Mouse (Mus musculus) gastrocnemius, postnatal 10 days (tissue): ENCODE results near the gene Nek4. TPM values are rescaled to one million over a fixed set of nuclear protein-coding genes. Genes with fewer than 3 reads are reported as not detected.
A peak's percentile ranks its signal among the peaks of the same experiment; 100 is the strongest.

Experiments
- DNase-seq: peaks from one replicate; pipeline ENCODE4 v3.0.0; 2021; ENCODE audit warnings: mixed read lengths
- total RNA-seq, 2 experiments: library from RNA; stranded (reverse); gene quantifications; 2 replicates each; pipeline ENCODE4 v1.2.3; 2021

The Nek4 gene
- total RNA-seq, 2 experiments from 2014 or later, result 4.6 TPM

DNA sequence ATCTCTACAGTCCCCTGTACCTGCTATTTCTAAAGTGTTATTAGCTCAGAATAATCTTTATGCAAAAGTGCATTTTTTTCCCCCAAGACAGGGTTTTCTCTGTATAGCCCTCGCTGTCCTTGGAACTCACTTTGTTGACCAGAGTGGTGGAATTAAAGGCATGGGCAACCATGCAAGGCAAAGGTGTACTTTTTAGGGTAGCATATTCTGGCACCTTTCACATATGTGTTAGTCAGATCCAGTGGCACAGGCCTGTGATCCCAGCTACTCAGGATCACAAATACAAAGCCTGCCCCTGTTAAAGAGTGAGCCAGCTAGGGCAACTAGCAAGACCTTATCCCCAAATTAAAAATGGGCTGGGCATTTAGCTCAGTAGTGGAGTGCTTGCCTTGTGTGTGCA, 9.2 kb downstream of the Nek4 start:
- DNase-seq, result no peak

DNA sequence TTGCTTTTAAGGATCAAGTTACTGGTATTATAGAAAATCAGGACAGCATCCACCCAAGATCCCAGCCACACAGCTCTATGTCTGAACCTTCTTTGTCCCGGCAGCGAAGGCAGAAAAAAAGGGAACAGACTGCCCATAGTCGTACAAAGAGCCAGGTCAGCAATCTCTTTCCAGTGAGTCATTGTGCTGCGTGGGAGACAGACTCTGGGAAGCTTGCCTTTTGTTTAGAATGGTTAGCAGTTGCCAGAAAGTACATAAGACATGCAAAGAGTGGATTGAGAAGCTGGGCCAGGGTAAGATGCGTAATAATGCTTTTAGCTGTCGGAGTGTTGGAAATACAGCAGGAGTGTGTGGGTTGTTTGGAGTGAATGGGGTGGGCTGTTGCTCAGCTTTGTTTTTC, 23.0 kb downstream of the Nek4 start:
- no peak for DNase-seq

GRCm38 (mm10) chr14:30976222-30976621, 25.0 kb downstream of the Nek4 start:
- no peak for DNase-seq

GRCm38 (mm10) chr14:30996417-30996816, 45.2 kb downstream of the Nek4 start:
- no peak for DNase-seq

- no peak for DNase-seq
Measured at GRCm38 (mm10) chr14:31000356-31000755, 49.2 kb downstream of the Nek4 start.

DNA sequence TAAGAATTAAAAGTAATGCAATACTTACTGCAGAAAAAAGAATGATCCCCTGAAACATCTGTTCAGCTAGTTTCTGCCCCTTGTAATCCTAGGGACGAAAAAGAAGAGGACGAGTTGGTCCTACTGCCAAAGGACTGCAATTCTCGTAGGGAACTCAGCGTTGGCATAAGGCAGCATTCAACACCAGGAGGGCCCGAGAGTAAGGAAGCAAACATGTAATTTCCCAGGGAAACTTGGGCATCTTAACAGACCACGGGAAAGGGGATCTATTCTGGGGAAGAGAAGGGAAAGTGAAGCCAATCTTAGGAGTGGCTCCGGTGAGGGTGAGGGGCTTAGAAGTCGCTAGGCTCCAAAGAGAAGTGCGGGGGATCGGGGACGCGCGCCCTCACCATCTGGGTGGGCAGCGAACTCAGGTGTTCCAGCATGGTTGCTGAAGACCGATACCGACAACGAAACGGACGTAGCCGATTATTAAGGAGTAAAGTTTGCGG, 49.7 kb downstream of the Nek4 start:
- DNase-seq, result no peak

DNA sequence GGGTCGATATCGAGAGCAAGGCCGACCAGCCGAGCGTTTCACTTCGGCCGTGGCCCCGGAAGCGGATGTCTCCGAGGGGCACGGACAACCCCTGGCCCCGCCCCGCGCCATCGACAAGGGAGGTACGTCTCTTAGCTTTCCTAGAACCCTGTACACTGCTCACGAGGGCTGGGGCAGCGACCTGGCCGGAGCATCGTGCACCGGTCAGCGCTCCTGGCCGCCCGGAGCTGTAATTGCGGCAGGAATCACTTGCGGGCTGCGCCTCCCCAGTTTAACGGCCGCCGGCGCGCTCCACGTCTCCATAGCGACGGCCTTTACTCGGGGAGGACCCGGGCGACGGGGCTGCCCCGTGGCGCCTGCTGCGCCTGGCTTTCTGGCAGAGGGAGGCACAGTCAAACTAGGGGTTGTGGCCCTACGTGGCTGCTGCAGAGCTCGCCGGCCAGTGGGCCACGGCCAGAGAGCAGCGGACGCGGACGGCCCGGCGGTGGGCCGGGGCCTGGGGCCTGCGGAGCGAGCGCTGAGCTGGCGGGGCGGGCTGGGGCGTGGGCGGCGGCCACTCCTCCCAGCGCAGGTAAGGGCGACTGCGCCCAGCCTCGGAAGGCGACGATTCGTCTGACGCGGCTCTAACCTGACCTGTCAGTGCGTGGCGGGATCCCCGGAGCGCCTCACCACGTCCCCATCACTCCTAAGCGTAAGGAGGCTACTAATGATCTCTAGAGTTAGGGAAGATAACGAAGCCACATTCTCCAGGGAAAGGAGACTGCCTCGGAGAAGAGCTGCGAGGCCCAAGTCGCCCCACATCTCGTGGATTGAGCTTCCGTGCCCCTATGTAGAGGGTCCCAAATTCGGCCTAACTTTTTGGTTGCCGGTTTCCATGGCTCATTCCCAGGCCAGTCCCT, 50.4 kb downstream of the Nek4 start, which contains the start of the genes Glt8d1 and Spcs1:
Gene Glt8d1 (plus strand): TSS at position 94 of the 899 bp plus-strand sequence.
Gene Spcs1 (minus strand): TSS at position 366 of the 899 bp plus-strand sequence.
- DNase-seq, result peak; percentile 88

GRCm38 (mm10) chr14:31004527-31004926, 53.4 kb downstream of the Nek4 start:
- DNase-seq, result no peak

DNA sequence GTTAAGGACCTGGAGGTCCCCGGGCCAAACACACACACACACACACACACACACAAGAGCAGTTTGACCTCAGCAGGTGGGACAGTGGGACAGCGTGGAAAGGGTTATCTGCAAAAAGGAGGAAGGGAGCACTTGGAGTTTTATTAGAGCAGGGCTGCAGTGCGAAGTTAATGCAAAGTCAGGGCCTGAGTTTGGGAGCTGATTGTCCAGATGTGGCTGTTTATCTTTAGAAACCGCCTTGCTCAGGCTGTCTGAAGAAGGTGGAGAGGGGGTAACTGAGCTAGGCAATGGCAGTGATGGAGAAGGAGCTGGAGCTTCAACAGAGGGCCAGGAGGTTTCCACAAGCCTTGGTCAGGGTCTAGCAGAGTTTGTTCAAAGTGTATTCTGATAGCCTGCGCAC, 55.6 kb downstream of the Nek4 start:
- no peak for DNase-seq

DNA sequence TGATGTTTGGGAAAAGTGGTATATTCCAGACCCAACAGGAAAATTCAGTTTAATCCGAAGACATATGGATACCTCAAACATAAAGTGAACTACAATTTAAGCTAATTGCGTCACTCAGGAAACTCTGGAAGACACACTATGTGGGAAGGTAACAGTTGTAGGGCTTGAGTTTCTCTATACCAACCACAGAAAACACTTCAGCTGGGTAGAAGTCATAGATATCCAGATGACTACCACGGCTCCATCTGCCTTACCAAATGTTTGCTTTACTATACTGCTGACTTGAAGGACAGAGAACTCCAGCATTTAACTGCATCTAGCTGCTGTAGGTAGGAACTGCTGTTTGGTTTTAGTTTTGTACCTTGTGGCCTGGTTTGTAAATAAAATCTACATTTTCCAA, 60.4 kb downstream of the Nek4 start:
- DNase-seq, result no peak

GRCm38 (mm10) chr14:31013928-31014327, 62.8 kb downstream of the Nek4 start:
- DNase-seq, result no peak

DNA sequence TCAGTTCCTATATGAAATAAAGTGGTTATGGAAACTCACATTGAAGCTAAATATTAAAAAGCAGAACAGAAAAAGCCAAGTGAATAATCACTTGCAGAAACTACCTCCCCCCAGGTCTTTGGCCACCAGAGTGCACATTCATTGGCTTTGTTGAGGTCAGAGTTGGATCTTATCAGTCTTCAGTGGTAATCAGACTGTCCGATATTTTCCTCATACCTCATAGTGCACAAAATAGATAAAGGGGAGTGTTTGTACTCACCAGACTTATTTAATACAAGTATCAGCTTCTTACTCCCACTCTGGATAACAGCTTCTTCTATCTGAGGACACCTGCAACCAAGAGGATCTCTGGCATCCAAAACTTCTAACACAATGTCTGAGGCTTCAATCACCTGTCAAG, 64.9 kb downstream of the Nek4 start:
- no peak for DNase-seq

DNA sequence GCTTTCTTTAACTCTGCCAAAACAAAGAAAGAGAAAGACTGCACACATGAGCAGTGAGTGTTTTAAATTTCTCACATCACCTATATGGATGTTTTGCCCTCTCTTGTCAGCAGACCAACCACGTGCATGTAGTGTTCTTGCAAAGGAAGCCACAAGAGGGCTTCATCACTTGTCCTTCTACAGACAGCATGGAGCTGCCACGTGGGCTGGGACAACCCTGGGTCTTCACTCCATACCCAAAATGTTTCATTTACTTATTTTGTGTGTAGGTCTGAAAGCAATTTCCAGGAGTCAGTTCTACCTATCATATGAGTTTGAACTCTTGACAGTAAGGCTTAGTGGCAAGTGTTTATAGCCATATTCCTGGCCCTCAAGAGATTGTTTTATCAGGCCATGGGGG, 66.7 kb downstream of the Nek4 start:
- DNase-seq, result no peak

- peak; percentile 97 for DNase-seq
Measured at GRCm38 (mm10) chr14:31018860-31019291, 67.7 kb downstream of the Nek4 start, which contains the start of the genes Pbrm1 and Gnl3. Gene Pbrm1 (plus strand): TSS chr14:31019138. Gene Gnl3 (minus strand): TSS chr14:31019152.

DNA sequence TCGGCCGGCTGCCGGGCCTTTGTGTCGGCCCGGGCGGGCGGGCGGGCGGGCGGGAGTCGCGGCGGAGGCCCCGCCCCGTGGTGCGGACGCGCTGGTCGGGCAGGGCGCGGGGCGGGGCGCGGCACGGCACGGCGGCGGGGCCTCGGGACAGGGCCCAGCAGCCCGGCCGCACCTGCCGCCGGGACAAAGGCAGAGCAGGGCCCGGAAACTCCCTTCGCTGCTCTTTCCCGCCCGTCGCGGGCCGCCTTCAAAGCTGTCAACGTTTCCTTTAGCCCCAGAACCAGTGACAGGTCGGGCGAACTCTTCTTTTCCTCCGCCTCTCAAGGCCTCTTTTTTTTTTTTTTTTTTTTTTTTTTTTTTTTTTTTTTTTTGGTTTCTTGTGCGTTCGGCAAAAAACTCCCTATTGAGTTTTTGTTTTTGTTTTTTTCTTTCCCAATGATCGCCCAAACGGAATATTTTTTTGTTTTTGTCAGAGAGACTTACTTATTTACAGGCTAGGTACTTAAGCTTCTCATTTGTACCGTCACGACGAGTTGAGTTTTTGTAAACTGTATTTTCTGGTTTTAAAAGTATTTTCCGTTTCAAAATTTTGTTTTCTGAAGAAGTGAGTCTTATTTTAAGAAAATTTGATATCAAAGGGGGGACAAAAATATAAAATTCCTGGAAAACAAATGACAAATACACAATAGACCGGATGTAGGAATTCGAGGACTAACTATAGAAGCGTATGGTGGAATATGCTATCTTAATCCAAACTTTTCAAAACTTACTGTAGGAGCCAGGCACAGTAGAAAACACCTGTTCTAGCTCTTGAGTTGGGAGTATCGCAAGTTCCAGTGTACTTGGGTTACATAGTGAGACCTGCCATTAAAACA, 68.4 kb downstream of the Nek4 start:
- peak; percentile 82 for DNase-seq

DNA sequence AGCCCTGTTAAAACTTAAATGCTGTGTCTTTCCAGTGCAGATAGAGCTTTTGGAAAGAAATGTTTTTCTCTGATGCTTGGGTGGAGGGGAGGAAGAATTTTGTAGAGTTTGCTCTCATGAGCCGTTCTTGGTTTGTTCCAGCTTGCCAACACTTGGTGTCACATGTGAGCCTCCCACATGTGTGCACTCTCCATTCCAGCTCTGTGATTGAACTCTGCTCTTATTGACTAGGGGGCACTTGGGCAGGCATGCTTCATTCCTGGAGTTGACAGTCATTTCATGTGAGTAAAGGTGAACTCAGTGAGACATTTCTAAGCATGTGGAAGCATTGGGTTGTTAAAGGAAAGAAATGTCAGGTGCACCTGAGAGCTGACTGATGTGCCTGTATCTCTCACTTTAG, 71.4 kb downstream of the Nek4 start:
- no peak for DNase-seq

DNA sequence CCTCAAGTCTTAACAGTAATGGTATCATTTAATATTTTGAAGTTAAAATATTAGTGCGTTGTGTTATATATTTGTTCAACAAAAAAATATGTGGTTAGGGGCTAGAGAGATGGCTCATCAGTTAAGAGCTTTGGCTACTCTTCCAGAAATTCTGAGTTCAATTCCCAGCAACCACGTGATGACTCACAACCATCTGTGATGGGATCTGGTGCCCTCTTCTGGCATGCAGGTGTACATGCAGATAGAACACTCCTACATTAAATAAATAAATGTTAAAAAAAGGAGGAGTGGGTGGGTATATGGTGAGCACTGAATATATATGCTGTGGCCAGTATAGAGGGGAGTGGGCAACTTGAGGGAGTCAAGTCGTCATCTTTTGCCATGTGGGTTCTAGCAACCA, 74.6 kb downstream of the Nek4 start:
- DNase-seq, result no peak

Other genes with a start within 250 kb of the Nek4 start
- 10 to 100 TPM in 1 of 2 experiments, 1 to 10 TPM in 1; 9.7 to 12.7 TPM for gene Sfmbt1, start 236.5 kb upstream of the Nek4 start, total RNA-seq
- 10 to 100 TPM; 10.2 to 15.2 TPM for gene Tmem110, start 125.8 kb upstream of the Nek4 start, total RNA-seq
- 100 to 1,000 TPM in 1 of 2 experiments, 10 to 100 TPM in 1; 91.8 to 112 TPM for gene Mustn1, start 72.2 kb upstream of the Nek4 start, total RNA-seq
- 1 to 10 TPM in 1 of 2 experiments, under 1 TPM in 1; 0.31 to 1.0 TPM for gene Itih4, start 64.9 kb upstream of the Nek4 start, total RNA-seq
- gene Itih3, start 27.6 kb upstream of the Nek4 start, total RNA-seq, result under 1 TPM; 0.28 to 0.93 TPM
- under 1 TPM in 1 of 2 experiments, not detected in 1; 0.34 TPM for gene Itih1, start 8.1 kb upstream of the Nek4 start, total RNA-seq
- 10 to 100 TPM; 18.0 to 27.4 TPM for gene Glt8d1, start 50.0 kb downstream of the Nek4 start, total RNA-seq
- 100 to 1,000 TPM; 155 to 161 TPM for gene Spcs1, start 50.3 kb downstream of the Nek4 start, total RNA-seq
- gene Pbrm1, start 67.8 kb downstream of the Nek4 start, total RNA-seq, result 10 to 100 TPM; 58.7 to 70.8 TPM
- 10 to 100 TPM; 35.5 to 46.5 TPM for gene Gnl3, start 67.8 kb downstream of the Nek4 start, total RNA-seq
- gene Smim4, start 177.6 kb downstream of the Nek4 start, total RNA-seq, result 10 to 100 TPM; 39.5 to 43.0 TPM
- gene Nt5dc2, start 179.7 kb downstream of the Nek4 start, total RNA-seq, result 10 to 100 TPM; 14.2 to 14.5 TPM
- 10 to 100 TPM; 45.3 to 54.3 TPM for gene Stab1, start 217.3 kb downstream of the Nek4 start, total RNA-seq